Mouse (Mus musculus) thymus, postnatal 10 days (tissue): ENCODE measurements at regions not wholly inside any gene's neighbourhood (a gene's known extent, or its start where the extent isn't known, plus 50 kb on each side); places are given as distances from the start of the nearest gene placed in this dataset.

ENCODE experiments used
- DNase-seq, 2 experiments: peaks; one replicate each; pipeline ENCODE4 v3.0.0; 2021; ENCODE audit warnings: low spot score in 2 of 2

DNA sequence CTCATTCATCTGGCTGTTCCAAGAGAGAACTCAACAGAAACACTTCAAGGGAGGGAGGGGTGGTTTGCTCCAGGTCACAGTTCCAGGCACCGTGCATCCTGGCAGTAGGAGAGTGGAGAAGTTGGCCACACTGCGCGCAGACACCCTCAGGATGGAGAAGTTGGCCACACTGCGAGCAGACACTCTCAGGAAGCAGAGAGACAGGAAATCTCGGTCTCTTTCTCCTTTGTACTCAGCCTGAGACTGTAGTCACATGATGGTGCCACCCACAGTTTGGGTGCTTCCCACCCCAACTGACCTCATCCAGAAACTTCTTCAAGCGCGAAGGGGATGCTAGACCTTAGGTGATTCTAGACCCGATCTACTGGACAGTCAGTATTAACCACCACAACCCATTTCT, 170.4 kb downstream of the Bcl11b start:
- no peak for DNase-seq

DNA sequence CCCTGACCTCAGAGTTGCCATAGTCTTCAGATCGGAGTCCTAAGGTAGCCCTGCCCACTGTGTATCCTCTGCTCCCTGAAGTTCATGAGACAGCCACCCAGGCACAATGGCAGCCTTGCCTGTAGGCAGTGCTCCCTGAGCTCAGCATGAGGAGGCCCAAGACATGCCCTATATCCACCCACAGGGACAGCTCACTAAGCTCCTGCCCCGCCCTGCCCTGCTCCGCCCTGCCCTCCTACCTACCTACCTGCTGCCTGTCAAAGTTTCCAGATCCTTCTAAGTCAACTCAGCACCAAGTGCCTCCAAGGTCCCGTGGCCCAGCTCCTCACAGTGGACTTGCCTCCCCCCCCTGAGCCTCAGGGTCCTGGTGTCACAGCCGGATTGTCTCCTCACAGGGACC, 168.9 kb downstream of the Bcl11b start:
- no peak for DNase-seq

DNA sequence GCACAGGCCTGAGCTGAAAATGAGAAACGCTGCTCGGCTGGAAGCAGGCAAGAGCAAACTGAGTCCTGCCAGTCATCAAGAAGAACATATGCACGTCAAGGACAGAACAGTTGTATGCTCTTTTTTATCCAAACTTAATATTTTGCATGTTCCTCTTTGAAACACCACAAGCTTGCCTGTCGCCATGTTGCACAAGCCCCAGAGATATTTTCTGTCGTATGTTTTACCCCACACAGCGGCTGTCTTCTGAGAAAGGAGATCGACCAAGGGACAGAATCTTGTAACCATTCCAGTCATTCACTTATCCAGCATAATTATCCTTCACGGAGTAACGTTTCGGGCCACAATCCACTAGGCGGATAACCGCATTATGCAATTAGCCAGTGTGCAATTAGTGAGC, 165.7 kb downstream of the Bcl11b start:
- no peak for DNase-seq

DNA sequence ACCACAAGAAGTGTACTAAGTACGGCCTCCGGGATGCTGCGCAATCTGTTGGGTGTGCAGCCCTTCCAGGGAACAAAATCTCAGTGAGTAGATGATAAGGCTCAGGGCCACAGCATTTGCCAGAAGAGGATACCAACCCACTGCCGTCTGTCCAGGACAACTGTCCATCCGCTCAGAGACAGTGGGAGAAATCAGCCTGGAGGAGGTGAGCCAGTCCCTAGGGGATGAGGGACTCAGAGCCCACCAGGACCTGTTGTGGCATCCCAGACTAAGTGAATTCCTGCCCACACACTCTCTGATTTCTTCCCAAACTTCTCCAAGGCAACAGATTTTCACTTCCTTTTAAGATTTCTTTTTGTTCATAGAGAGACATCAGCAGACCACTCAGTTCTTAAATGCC, 158.8 kb downstream of the Bcl11b start:
- DNase-seq = no peak

DNA sequence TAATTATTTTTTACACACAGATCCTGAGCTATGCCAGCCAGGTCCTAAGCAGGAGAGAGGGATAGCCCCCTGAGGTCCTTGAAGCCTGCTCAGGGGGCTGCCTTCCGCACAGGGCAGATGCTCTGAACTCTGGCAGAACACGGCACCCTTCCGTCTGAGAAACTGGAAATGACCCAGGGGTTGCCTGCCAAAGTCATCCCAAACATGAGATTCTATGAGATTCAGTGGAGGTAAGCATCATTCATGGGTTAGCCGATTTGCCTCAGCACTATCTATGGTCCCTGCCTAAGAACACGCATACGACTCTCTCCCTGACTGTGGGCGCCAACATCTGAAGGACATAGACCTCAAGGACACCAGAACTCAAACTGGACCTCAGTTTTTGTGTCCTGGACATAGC, 152.8 kb downstream of the Bcl11b start:
- DNase-seq = no peak

DNA sequence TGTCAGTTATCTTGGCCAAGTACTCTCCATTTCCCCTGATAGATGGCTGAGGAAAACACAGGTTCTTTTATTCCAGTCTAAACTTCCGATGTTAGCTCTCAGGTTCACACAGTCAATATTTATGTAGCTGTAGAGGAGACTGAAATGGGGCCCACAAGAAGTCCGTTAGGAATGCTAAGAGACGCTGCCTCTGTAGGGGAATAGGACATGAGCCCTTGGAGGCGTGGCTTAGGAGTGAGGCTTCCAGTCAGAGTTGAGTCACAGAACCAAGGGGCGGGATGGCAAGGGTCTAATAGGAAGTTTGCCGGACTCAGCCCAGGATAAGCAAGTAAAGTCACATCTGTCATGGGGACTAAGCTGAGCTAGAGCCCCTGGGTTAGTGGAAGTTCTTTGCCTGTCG, 150.5 kb downstream of the Bcl11b start:
- DNase-seq = no peak

DNA sequence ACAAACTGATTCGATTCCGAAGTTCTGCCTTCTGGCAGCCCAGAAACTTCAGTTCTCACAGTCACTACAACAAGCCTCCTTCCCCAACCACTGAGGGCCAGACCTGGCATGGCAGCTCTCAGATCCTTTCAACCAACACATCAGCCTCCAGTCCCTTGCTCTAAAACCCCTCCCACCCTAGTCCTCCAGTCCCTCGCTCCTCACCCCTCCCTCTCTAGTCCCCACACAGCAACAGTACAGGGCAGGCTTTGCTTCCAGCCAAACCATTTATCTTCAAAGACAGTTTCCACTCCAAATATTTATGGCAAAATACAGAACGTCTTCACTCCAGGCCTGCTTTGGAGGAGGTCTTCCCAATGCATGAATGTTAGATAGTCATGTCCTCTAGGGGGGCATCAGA, 147.9 kb downstream of the Bcl11b start:
- DNase-seq = no peak

DNA sequence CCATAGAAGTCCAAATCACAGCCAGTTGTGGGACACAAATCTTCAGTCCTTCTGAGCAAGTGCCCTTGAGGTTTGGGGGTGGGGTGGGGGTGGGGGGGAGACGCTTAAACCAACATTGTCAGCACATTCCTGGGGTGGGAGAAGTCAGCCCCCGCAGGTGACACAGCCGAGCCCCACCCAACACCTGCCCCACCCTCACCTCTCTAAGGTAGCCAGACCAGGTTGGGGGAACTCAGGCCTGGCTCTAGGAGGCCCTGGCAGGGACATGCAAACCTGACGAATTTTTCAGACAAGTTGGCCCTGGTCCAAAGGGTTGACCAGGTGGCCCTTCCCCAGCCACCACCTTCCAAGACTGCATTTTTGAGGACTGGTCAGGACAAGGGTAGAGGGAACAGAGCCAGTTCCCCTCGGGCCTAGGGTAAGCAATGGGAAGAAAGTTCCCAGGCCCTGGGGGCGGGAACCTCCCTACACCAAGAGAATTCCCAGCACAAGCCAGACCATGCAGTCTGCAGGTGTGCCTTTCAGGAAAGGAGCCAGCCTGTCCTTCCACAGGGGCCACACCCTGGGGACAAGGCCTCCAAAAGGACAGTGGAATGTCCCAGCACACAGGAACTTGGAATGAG, 146.9 kb downstream of the Bcl11b start:
- no peak for DNase-seq

DNA sequence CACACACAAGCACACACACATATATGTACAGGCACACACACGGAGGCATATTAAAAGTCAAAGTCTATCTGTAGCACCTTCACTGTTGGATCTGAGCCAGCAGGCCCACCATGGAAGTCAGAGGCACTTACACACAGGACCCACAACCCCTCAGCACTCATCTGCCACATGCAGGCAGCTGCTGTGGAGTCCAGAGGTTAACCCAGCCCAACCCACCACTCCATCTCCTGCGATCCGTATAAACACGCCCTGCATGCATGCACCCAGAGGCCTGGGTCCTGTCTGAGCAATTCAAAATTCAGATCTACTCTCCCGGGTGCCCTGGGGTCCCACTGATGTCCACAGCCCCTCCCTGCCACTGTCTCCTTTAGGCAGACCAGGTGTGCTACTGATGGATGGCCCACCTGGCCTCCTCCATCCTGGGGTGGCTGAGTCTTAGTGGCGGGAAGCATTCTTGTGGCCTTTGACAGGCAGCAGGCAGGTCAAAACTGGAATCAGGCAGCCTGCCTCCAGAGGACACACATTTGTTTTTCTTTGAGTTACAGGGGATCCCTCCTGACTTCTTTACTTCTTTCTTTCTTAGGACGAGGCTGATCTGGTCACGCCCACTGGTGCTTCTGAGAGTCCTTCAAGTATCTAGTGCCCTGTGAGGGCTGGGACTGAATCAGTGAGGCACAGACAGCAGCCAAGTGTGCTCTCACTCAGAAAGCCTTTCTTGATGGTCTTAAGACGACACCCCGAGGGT, 144.7 kb downstream of the Bcl11b start:
- DNase-seq = no peak

DNA sequence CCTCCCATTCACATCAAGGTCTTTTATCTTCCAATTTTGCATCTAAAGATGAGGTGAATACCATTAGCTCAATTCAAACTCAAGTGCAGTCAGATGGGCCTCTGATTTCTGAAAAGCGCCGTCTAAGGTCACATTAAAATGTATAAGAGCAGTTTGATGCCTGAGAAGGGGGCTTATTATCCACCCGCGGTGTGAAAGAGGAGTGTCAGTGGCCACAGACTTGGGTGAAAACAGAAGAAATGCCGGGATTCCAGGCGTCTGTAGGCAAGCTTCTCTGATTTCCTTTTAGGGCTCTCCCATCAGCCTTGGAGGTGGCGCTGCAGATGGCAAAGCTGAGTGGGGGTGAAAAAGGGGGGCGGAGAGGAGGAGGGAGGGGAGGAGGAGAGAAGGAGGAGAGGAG, 143.7 kb downstream of the Bcl11b start:
- DNase-seq = no peak

DNA sequence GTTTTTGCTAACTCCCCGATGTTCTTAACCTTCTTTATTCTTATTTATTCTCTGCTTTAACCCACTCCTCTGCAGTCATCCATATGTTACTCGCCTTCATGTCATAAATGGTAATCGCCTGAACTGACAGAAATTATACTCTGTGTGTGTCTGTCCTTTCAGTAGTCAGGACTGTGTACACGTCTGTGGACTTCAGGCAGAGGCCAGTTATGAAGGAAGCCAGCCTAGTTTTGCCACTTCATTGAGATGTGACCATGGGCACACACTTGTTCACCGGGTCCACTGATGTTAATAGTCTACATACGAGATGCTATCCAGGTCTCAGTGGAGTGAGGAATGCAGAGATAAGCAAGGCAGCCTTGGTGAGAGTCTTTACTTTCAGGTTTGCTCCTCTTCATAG, 143.0 kb downstream of the Bcl11b start:
- DNase-seq = no peak
